8 mouse cellular contexts compared by ENCODE assay signal in the genomic region with DNA sequence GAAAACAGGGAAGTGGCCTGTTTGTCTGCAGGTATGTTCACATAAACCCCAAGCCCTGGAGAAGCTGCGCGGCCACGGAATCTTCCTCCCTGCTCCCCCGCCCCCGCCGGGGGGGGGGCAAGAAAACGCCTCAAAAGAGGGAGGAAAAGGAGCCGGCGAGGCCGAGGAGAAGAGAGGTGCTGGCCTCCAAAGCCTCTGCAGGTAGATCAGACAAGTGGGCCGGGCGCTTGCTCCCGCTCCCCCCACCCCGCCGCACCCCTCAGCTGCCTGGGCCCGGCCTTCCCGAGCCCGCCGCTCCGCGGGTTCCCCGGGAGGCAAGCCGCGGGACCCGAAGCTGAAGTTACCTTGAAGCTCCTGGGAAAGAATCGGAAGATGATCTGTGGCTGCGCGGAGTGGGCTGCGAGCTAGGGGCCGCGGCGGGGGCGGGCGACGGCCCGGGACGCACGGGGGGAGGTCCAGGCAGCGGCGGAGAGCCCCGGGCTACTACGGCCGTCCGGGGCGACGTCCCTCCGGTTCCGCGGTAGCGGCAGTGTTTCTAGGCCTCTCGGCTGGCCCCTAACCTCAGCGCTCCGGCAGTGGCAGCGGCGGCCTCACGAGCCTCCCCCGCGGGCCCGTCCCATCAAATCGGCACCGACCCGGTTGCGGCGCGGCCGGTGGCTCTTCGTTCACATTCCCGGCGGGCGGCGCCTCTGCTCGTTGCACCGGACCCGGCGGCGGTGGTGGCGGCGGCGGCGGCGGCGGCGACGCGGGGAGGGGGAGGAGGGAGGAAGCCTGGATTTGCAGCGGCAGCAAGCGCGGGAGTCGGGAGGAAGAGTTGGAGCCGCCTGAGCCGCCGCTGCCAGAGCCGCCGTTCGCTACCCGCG. TPM values are rescaled to one million over a fixed set of nuclear protein-coding genes. Genes with fewer than 3 reads are reported as not detected.
DNase-seq lines count a peak whose midpoint lies in the region; ATAC-seq and TF ChIP-seq lines count a peak whose summit lies in the region.

No protein-coding gene starts in this region.

- peak; percentile 21; the same call in 1 of the 2 replicates for ATAC-seq in heart, postnatal 0 days (ENCODE audit: insufficient read depth, low read depth)
- peak; percentile 8; the same call in 1 of the 2 replicates for ATAC-seq in megakaryocyte, adult 5-6 weeks (ENCODE audit: poor library complexity, severe bottlenecking)
- ATAC-seq in megakaryocyte-erythroid progenitor cell, adult 5-6 weeks (replicated peaks; ENCODE audit: low FRiP score, low TSS enrichment, poor library complexity, severe bottlenecking) = no peak

- peak overlapping the region; percentile 97 for H3K9ac ChIP-seq in ES-Bruce4 (ENCODE audit: low read depth, poor library complexity, severe bottlenecking)
- H3K9ac ChIP-seq in heart, postnatal 0 days (replicated peaks; ENCODE audit: low read depth, low read length) = peak overlapping the region; percentile 99

- H3K36me3 ChIP-seq in ES-Bruce4 (ENCODE audit: control insufficient read depth, insufficient read depth, low read length, poor library complexity, severe bottlenecking) = peaks cover 12% of the 10 kb centered on the region
- peaks cover 17% of the 10 kb centered on the region for H3K36me3 ChIP-seq in heart, postnatal 0 days (replicated peaks; ENCODE audit: control insufficient read depth, insufficient read depth, low read length)

- intact Hi-C loops in left cerebral cortex, postnatal 25 days (cut with DNase I) = loop anchor here (2.0 to 5.0 kb wide), 3 partner anchors 52 to 133 kb away; partner anchors contain the start of gene Wdr89

- no peaks in the 10 kb centered on the region for H3K4me1 ChIP-seq in ES-Bruce4 (ENCODE audit: control insufficient read depth, insufficient read depth, low read length)
- H3K4me1 ChIP-seq in heart, postnatal 0 days (ENCODE audit: control insufficient read depth, insufficient read depth) = peaks cover 8% of the 10 kb centered on the region; the same call in 1 of the 2 replicates

- no peaks in the 10 kb centered on the region for H3K27me3 ChIP-seq in ES-Bruce4 (ENCODE audit: control insufficient read depth, insufficient read depth, low read length, poor library complexity, severe bottlenecking)
- no peaks in the 10 kb centered on the region for H3K27me3 ChIP-seq in heart, postnatal 0 days (ENCODE audit: control insufficient read depth, insufficient read depth, low read length)

- TF ChIP-seq POLR2A in ES-Bruce4 (IDR thresholded peaks at IDR 0.05; ENCODE audit: insufficient read depth, low read length) = no peak

- H3K4me2 ChIP-seq in heart, postnatal 0 days (ENCODE audit: low read depth, low read length) = peak overlapping the region; percentile 87

- H3K27ac ChIP-seq in ES-Bruce4 (ENCODE audit: insufficient read depth, low read length) = peak overlapping the region; percentile 31; the same call in 1 of the 2 replicates
- peak overlapping the region; percentile 96 for H3K27ac ChIP-seq in heart, postnatal 0 days (ENCODE audit: low read depth)

- TF ChIP-seq CTCF in ES-Bruce4 (IDR thresholded peaks at IDR 0.05; ENCODE audit: low read depth, low read length) = no peak
- no peak for TF ChIP-seq CTCF in heart, postnatal 0 days (IDR thresholded peaks at IDR 0.05; ENCODE audit: low read depth)

- H3K4me3 ChIP-seq in ES-Bruce4 (ENCODE audit: low read depth, low read length) = peak overlapping the region; percentile 90
- H3K4me3 ChIP-seq in heart, postnatal 0 days (ENCODE audit: low read depth, low read length) = peak overlapping the region; percentile 100

- H3K9me3 ChIP-seq in ES-Bruce4 (replicated peaks; ENCODE audit: control insufficient read depth, insufficient read depth, low read length, poor library complexity, severe bottlenecking) = no peaks in the 10 kb centered on the region
- H3K9me3 ChIP-seq in heart, postnatal 0 days (replicated peaks; ENCODE audit: control insufficient read depth, low read length) = no peaks in the 10 kb centered on the region

- peak; percentile 9 for DNase-seq in adipocyte (ENCODE audit: low spot score)
- DNase-seq in embryo, embryonic 9.5 days (ENCODE audit: extremely low spot score) = peak; percentile 50
- DNase-seq in heart, postnatal 0 days (ENCODE audit: low spot score) = no peak
- peak; percentile 26 to 36 for DNase-seq in left cerebral cortex, postnatal 25 days (ENCODE audit: low spot score in 2 of 2)
- DNase-seq in right cerebral cortex, postnatal 10 days (ENCODE audit: low spot score in 2 of 2) = peak; percentile 46 to 48

- under 1% methylated on average over 82 of the region's 97 CpGs for WGBS in heart, postnatal 0 days

- no peak for TF ChIP-seq EP300 in ES-Bruce4 (IDR thresholded peaks at IDR 0.05; ENCODE audit: insufficient read depth, low read depth, low read length)
- TF ChIP-seq EP300 in heart, postnatal 0 days (IDR thresholded peaks at IDR 0.05; ENCODE audit: low read depth) = no peak

RNA-seq across cellular contexts. Expression of gene Ppp2r5e, which starts 0.5 kb away (rescaled TPM):
- polyA plus RNA-seq in ES-Bruce4 (2011; ENCODE audit: insufficient read depth, insufficient read length, low read depth, missing spikeins) = 51.0 and 52.6 TPM in 2 replicates
- 7.5 and 11.5 TPM in 2 replicates for total RNA-seq in heart, postnatal 0 days (2014; rRNA removed; ENCODE audit: low replicate concordance)
- 7.5 and 9.5 TPM in 2 replicates for polyA plus RNA-seq in heart, postnatal 0 days (2015; fragmentation: Nextera tagmentation; extraction: Ambion mirVana)
- total RNA-seq in left cerebral cortex, postnatal 25 days (2021) = 10 to 100 TPM; 77.2 to 78.7 TPM
- total RNA-seq in megakaryocyte, adult 5-6 weeks (2015) = 30.3 and 33.7 TPM in 2 replicates
- 14.0 and 17.6 TPM in 2 replicates for total RNA-seq in megakaryocyte, adult 5-6 weeks (2017)
- 26.7 and 35.4 TPM in 2 replicates for total RNA-seq in megakaryocyte-erythroid progenitor cell, adult 5-6 weeks (2014; fragmentation: Nextera tagmentation)
- 14.3 and 14.7 TPM in 2 replicates for total RNA-seq in megakaryocyte-erythroid progenitor cell, adult 5-6 weeks (2017)
